Mouse (Mus musculus) neural tube, embryonic 15.5 days (tissue): ENCODE data around the gene Snd1. TPM values are rescaled to one million over a fixed set of nuclear protein-coding genes. Genes with fewer than 3 reads are reported as not detected.

Source experiments
- ATAC-seq: fragments of 200-750 bp; cut with Nextera tagmentation; 2 replicates; pipeline ENCODE4 v1.8.0; 2017; ENCODE audit warnings: mild to moderate bottlenecking, moderate TSS enrichment, moderate library complexity; ENCODE audit not compliant: low FRiP score
- H3K27ac ChIP-seq: fragments of 300-500 bp; sonication (generic); replicated peaks from 2 replicates; pipeline ENCODE4 v1.5.1; 2015; ENCODE audit warnings: mild to moderate bottlenecking, inconsistent platforms
- H3K27me3 ChIP-seq: fragments of 300-500 bp; sonication (generic); replicated peaks from 2 replicates; pipeline ENCODE4 v1.6.1; 2015; ENCODE audit warnings: inconsistent platforms
- H3K36me3 ChIP-seq: fragments of 300-500 bp; sonication (generic); 2 replicates; pipeline ENCODE4 v1.6.1; 2015; ENCODE audit warnings: inconsistent platforms
- H3K4me1 ChIP-seq: fragments of 300-500 bp; sonication (generic); 2 replicates; pipeline ENCODE4 v1.6.1; 2015; ENCODE audit warnings: inconsistent platforms
- H3K4me2 ChIP-seq: fragments of 300-500 bp; sonication (generic); 2 replicates; pipeline ENCODE4 v1.6.1; 2015; ENCODE audit warnings: inconsistent platforms, mild to moderate bottlenecking, moderate library complexity
- H3K4me3 ChIP-seq: fragments of 300-500 bp; sonication (generic); replicated peaks from 2 replicates; pipeline ENCODE4 v1.5.1; 2015; ENCODE audit warnings: mild to moderate bottlenecking, inconsistent platforms
- H3K9ac ChIP-seq: fragments of 300-500 bp; sonication (generic); replicated peaks from 2 replicates; pipeline ENCODE4 v1.6.1; 2015; ENCODE audit warnings: mild to moderate bottlenecking, inconsistent platforms
- H3K9me3 ChIP-seq: fragments of 300-500 bp; sonication (generic); replicated peaks from 2 replicates; pipeline ENCODE4 v1.6.1; 2016; ENCODE audit warnings: inconsistent platforms
- WGBS: fragments of 180-500 bp; shearing (Covaris S2); methylation state at CpG from one replicate; pipeline ENCODE4 v1.1.7; 2015; ENCODE audit warnings: mixed read lengths; 5-methylcytosine and 5-hydroxymethylcytosine counted together
- polyA plus RNA-seq: library from polyadenylated mRNA; unstranded; fragments of >200 nt; fragmentation: Nextera tagmentation; extraction: Ambion mirVana; gene quantifications from 2 replicates; pipeline ENCODE4 v1.2.1, GENCODE M21; 2015

Snd1 gene
- polyA plus RNA-seq, 1 experiment from 2014 or later = 71.1 TPM

DNA sequence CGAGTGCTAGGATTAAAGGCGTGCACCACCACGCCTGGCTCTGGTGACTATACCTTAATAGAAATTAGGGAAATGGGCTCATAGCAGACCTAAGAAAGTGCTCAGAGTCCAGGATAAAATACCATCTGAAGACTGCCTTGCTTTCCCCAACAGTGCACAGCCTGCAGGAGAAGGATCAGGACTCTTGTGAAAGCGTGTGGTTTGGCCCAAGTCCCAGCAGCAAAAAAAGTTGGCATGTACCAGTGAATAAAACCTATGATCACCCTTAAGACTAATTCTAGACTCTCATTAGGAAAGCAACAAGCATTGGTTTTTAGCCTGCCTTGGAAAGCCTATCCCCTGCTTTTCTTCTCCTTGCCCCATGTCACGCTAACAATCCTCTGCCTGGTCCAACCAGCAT lies 348.9 kb downstream of the Snd1 start:
- no peak overlapping the region for H3K9ac ChIP-seq
- H3K27me3 ChIP-seq = no peaks in the 10 kb centered on the region
- H3K4me2 ChIP-seq = no peak overlapping the region
- H3K36me3 ChIP-seq = peaks cover 7% of the 10 kb centered on the region; the same call in 1 of the 2 replicates
- ATAC-seq = no peak
- H3K27ac ChIP-seq = no peak overlapping the region
- WGBS = 90% methylated on average over 5 of the region's 5 CpGs
- no peak overlapping the region for H3K4me3 ChIP-seq
- H3K9me3 ChIP-seq = no peaks in the 10 kb centered on the region
- H3K4me1 ChIP-seq = peaks cover 89% of the 10 kb centered on the region

DNA sequence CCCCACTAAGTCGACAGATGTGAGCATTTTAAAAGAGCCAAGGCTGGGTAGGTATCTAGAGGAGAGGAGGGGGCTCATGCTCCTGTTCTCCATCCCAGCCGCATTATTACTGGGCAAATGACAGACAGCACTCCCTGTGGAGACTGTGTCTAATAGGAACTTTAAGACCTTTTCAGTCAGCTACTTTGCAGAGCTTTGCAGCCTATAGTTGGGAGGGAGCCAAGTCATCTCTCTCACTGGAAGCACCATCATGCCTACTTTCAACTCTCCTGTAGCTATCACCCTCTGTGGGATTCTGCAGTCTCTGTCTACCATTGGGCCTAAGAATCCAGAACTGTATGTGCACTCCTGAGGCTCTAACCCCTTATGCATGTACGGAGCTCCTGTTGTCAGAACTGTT lies 351.0 kb downstream of the Snd1 start:
- H3K9me3 ChIP-seq = no peaks in the 10 kb centered on the region
- H3K27ac ChIP-seq = no peak overlapping the region
- H3K4me2 ChIP-seq = peak overlapping the region; percentile 93
- H3K27me3 ChIP-seq = no peaks in the 10 kb centered on the region
- no peak overlapping the region for H3K9ac ChIP-seq
- WGBS = 35% methylated on average over 3 of the region's 3 CpGs
- H3K36me3 ChIP-seq = peaks cover 6% of the 10 kb centered on the region; the same call in 1 of the 2 replicates
- H3K4me3 ChIP-seq = peak overlapping the region; percentile 5; the same call in 1 of the 2 replicates
- H3K4me1 ChIP-seq = peaks cover 88% of the 10 kb centered on the region
- no peak for ATAC-seq

DNA sequence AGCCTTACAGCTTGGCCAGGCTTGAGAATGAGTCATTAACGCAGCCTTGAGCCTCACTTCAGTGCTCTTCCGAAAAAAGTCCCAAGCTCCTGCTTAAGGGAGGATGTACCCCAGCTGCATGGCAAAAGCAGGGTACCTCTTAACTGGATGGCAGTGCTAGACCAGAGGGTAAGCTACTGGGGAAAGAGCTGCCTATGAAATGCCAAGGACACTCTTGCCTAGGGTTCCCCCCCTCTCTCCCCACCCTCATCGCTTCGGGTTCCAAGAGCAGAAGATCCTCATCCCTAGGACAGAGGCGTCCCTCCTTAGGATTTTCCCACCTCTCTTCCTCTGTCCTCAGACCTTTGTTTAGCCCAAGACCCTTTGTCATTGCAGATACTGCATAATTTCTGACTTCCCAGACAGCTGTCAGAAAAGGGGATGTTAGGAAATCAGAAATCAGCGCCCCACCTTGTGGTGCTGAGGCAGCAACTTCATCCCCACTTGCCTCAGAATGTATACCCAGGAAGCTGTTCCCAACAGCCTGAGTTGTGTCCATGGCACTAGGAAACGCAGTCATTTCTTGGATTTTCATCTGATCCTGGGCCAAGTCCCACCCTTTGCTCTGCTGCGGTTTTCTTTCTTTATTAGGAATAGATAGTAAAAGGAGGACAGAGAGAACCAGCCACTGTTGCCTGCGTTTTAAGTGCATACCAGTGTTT lies 351.9 kb downstream of the Snd1 start:
- 43% methylated on average over 9 of the region's 9 CpGs for WGBS
- peak overlapping the region; percentile 88 for H3K4me3 ChIP-seq
- 0 out of 2 replicates have a peak, but pooled peaks cover 6% of the 10 kb centered on the region for H3K36me3 ChIP-seq
- ATAC-seq = no peak
- H3K27me3 ChIP-seq = no peaks in the 10 kb centered on the region
- H3K4me2 ChIP-seq = peak overlapping the region; percentile 93
- no peaks in the 10 kb centered on the region for H3K9me3 ChIP-seq
- H3K9ac ChIP-seq = peak overlapping the region; percentile 48
- peaks cover 83% of the 10 kb centered on the region for H3K4me1 ChIP-seq
- H3K27ac ChIP-seq = peak overlapping the region; percentile 28

DNA sequence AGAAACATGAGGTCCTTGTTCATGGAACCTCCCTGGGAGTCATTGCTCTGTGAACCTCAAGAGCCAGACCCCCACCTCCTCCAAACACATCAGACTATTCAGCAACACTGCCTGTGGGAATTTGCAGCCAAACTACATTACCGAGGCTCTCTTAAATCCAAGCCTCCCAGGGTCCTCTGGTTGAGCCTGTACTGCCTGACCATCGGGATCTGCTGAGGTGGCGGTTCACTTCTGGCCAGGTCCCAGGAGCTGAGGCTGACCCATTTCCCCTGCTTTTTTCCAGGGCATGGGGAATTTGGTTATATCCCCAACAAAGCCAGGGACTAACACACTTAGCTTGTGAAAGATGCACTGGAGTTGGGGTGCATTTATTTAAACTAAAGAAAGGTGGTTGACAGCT lies 352.6 kb downstream of the Snd1 start:
- 10% methylated on average over 3 of the region's 3 CpGs for WGBS
- ATAC-seq = no peak
- peak overlapping the region; percentile 48 for H3K9ac ChIP-seq

DNA sequence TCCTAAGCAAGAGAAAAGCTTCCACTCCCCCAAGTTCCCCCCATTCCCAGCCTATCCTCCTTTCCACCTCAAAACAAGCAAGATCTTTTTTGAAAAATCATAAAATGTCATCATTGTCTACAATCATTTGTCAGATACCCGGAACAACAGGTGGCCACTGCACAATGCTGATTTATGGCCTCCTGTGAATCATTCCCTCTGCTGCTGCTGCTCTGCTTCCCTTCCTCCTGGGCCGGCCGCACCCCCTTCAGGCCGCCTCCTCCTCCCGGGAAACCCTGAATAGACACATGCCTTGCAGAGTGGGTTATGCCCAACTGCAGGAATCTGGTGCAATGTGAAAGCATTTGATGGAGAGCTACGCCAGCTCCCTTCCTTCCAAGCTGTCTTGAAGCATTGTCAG lies 353.7 kb downstream of the Snd1 start:
- peak overlapping the region; percentile 93 for H3K4me2 ChIP-seq
- H3K4me1 ChIP-seq = peaks cover 76% of the 10 kb centered on the region
- 4% methylated on average over 6 of the region's 6 CpGs for WGBS
- H3K4me3 ChIP-seq = peak overlapping the region; percentile 88
- H3K36me3 ChIP-seq = 0 out of 2 replicates have a peak, but pooled peaks cover 3% of the 10 kb centered on the region
- no peaks in the 10 kb centered on the region for H3K9me3 ChIP-seq
- H3K9ac ChIP-seq = peak overlapping the region; percentile 49
- H3K27me3 ChIP-seq = no peaks in the 10 kb centered on the region
- ATAC-seq = no peak
- H3K27ac ChIP-seq = peak overlapping the region; percentile 60

More for the DNA sequence above, 352.6 kb downstream of the Snd1 start:
- Histone ChIP-seq H3K36me3 (0 out of 2 replicates have a peak, but pooled peaks cover 3% of the 10 kb centered on the region), H3K27ac (peak overlapping the region; percentile 28), H3K4me1 (peaks cover 78% of the 10 kb centered on the region), H3K4me3 (peak overlapping the region; percentile 88), H3K4me2 (peak overlapping the region; percentile 93), H3K9me3 (no peaks in the 10 kb centered on the region), H3K27me3 (no peaks in the 10 kb centered on the region)

DNA sequence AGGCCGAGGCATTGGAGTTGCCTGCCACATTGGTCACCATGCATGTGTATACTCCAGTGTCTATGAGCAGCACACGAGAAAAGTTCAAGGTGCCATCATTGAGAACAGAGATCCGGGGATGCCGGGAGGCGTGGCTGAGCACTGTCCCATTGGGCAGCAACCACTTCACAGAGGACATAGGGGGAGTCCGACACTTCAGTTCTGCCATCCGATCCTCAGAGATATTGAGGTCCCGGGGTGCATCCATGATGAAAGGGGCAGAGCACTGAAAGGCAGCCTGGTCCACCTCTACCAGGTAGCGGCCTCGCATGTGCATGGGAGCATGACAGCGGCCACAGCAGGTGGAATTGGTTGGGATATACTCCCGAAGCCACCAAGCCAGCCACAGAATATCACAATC lies 355.4 kb downstream of the Snd1 start:
- peak overlapping the region; percentile 93 for H3K4me2 ChIP-seq
- H3K4me1 ChIP-seq = peaks cover 70% of the 10 kb centered on the region
- peak overlapping the region; percentile 88 for H3K4me3 ChIP-seq
- ATAC-seq = no peak
- 68% methylated on average over 12 of the region's 12 CpGs for WGBS
- H3K27me3 ChIP-seq = no peaks in the 10 kb centered on the region
- H3K36me3 ChIP-seq = 0 out of 2 replicates have a peak, but pooled peaks cover 3% of the 10 kb centered on the region
- no peak overlapping the region for H3K27ac ChIP-seq
- no peaks in the 10 kb centered on the region for H3K9me3 ChIP-seq
- H3K9ac ChIP-seq = peak overlapping the region; percentile 9; the same call in 1 of the 2 replicates

DNA sequence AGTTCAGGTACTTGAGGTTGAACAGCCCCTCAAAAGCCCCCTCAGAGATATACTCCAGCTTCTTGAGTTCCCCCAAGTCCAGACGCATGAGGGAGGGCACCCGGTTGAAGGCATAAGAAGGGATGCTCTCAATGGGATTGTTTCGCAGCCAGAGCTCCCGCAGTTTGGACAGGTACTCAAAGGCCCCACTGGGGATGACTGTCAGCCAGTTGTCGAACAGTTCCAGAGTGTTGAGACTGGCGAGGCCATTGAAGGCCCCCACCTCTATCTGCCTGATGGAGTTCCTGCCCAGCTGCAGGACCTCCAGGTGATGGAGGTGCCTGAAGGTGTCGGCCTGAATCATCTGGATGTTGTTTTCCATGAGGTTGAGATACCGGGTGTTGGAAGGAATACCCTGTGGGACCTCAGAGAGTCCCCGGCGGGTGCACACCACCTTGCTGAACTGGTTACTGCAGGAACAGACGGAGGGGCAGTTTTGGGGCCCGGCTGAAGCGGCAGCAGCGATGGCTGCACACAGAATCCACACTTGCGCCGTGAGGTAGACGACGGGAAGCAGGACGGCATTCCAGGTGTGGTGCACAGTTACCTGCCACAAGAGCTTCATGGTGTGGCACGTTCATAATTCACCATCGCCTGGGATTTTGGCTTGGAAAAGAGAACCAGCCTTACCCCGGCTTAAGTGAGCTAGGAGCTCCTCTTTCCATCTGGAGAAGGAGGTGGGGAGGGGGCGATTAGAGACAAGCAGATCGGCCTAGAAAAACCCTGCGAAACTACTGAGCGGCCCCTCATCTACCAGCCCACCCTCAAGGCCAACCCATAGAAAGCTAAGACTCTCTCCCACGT lies 356.3 kb downstream of the Snd1 start, which contains the start of gene Lrrc4:
TSS of gene Lrrc4 (minus strand) at position 737 of the 843 bp plus-strand sequence.
- 13% methylated on average over 27 of the region's 27 CpGs for WGBS
- Histone ChIP-seq H3K4me1 (peaks cover 61% of the 10 kb centered on the region), H3K9me3 (no peaks in the 10 kb centered on the region), H3K4me2 (peak within 1 kb of the TSS; percentile 93), H3K36me3 (0 out of 2 replicates have a peak, but pooled peaks cover 3% of the 10 kb centered on the region), H3K27me3 (no peaks in the 10 kb centered on the region), H3K27ac (peak within 1 kb of the TSS; percentile 96), H3K4me3 (peak within 1 kb of the TSS; percentile 88), H3K9ac (peak within 1 kb of the TSS; percentile 97)
- ATAC-seq = 0 out of 2 replicates have a peak, but pooled peaks have one; percentile 4

DNA sequence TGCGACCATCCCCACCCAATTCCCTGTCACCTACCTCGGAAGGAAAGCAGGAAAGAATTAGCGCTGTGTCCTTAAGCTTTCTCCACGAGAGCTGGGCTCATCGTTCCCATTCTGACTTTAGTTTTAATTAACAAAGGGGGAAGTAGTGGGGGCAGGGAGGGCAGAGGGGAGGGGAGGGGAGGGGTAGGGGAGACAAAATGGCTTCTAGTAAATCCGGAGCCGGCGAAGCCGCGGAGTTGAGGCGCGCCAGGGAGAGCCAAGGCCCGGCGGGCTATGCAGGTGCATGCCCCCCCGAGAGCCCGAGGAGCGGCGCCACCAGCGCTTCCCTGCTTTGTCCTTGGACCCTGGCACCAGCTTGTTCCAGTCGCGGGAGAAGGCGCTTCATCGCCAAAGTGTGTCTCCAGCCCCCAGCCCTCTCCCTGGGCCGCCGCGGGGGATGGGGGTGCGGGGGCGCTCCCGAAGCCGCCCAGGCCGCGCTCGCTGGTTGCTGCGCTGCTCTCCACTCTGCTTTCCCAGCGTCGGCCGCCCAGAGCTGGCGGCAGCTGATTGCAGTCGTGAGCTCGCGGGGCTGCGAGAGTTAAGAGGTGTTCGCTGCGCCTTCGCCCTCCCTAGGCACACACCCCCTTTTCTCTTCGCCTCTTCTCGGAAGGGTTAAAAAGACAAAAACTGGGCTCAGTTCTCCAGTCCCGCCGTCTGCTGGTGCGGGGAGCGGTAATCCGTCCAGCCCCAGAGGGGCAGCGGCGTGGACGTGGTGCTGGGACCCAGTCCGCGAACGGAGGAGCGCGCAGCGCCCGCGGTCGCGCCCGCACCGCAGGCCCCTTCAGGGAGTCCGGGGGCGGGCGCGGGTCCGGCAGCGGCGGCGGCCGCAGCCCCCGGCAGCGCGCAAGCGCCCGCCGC lies 357.2 kb downstream of the Snd1 start:
- Histone ChIP-seq H3K4me1 (peaks cover 53% of the 10 kb centered on the region), H3K4me3 (peak overlapping the region; percentile 88), H3K27ac (peak overlapping the region; percentile 96), H3K4me2 (peak overlapping the region; percentile 93), H3K27me3 (no peaks in the 10 kb centered on the region), H3K36me3 (0 out of 2 replicates have a peak, but pooled peaks cover 3% of the 10 kb centered on the region), H3K9me3 (no peaks in the 10 kb centered on the region), H3K9ac (peak overlapping the region; percentile 97)
- under 1% methylated on average over 80 of the region's 82 CpGs for WGBS
- peak; percentile 35 for ATAC-seq

DNA sequence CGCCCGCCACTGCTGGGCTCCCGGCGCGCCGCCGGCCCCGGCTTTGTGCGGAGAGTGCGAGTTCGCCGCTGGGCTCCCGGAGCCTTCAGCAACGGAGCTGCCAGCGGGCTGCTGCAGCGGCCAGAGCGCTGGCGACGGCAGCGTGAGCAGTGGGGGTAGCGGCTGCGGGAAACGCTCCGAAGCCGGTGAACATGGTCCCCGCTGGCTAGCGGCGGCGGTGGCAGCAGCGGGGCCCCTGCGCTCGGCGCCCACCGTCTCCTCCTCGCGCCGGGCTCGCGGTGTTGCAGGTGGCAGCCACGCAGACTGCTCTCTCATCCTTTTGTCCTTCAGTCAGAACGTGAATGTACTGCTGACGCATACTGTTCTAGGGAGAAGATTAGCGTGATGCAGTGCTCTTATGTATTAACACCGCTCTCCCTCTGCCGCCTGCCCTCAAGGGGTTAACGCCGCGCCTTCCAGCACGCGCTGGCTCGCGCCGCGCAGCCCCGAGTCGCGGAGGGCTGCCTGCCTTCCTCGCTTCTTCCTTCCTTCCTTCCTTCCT lies 357.9 kb downstream of the Snd1 start:
- Histone ChIP-seq H3K27me3 (no peaks in the 10 kb centered on the region), H3K9ac (peak overlapping the region; percentile 97), H3K27ac (peak overlapping the region; percentile 96), H3K36me3 (0 out of 2 replicates have a peak, but pooled peaks cover 3% of the 10 kb centered on the region), H3K4me2 (peak overlapping the region; percentile 93), H3K4me1 (peaks cover 45% of the 10 kb centered on the region), H3K4me3 (peak overlapping the region; percentile 88), H3K9me3 (no peaks in the 10 kb centered on the region)
- under 1% methylated on average over 58 of the region's 58 CpGs for WGBS
- ATAC-seq = peak; percentile 82

DNA sequence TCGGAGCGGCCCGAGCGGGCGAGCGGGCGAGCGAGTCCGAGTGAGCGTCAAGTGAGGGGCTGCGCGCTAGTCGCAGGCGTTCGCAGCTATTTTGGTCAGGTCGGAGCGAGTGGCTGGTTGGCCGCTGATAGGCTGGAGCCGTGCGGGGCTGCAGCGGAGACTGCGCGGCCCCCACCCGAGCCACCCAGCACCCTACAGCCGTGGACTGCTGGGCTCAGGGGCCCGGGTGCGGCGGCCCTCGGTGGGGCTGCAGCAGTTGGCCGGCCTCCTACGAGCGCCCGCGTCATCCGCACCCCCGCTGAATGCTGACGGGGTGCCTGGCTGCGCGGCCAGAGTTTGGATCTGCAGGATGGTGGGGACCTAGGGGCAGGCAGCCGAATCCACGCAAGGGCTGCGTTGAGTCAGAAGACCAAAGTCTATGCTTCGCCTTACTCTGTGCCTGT lies 358.5 kb downstream of the Snd1 start:
- peak; percentile 76 for ATAC-seq

More for the DNA sequence above, 358.5 kb downstream of the Snd1 start:
- no peaks in the 10 kb centered on the region for H3K27me3 ChIP-seq
- no peaks in the 10 kb centered on the region for H3K9me3 ChIP-seq
- peak overlapping the region; percentile 93 for H3K4me2 ChIP-seq
- H3K36me3 ChIP-seq = 0 out of 2 replicates have a peak, but pooled peaks cover 3% of the 10 kb centered on the region
- H3K27ac ChIP-seq = peak overlapping the region; percentile 96
- under 1% methylated on average over 43 of the region's 43 CpGs for WGBS
- H3K4me1 ChIP-seq = peaks cover 41% of the 10 kb centered on the region
- peak overlapping the region; percentile 97 for H3K9ac ChIP-seq
- peak overlapping the region; percentile 88 for H3K4me3 ChIP-seq
